Mouse (Mus musculus): ENCODE results near the gene Cfap45. TPM values are rescaled to one million over a fixed set of nuclear protein-coding genes. Genes with fewer than 3 reads are reported as not detected.

Gene Cfap45
- total and polyA plus RNA-seq, 2 experiments from 2014 or later, result 5.1 to 5.5 TPM

DNA sequence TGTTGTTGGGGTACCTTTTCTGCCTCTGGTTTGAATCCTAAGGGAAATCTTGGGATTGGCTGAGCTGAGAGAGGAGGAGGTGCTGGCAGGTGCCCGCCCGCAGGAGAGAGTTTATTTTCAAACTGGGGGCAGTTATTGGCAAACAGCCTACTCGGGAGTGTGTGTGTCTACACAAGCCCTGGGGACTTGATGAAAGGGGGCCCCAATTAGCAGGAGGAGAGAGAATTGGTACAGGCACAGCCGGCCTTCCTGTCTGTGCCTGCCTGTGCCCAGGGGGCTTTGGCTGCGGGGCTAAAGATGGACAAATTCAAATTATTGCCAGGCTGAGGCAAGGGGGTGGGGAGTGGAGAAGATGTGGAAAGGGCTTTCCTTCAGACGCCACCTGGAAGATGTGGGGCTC is 34.8 kb upstream of the Cfap45 start:
- ATAC-seq (no peak), DNase-seq (no peak)
- H3K9ac ChIP-seq, result peak overlapping the region; percentile 31; the same call in 1 of the 2 replicates
- no peak overlapping the region for H3K27ac ChIP-seq (ENCODE audit: low read depth, low read length)
- no peak for TF ChIP-seq CTCF (IDR thresholded peaks at IDR 0.05; ENCODE audit: low read depth)
- WGBS, result 4% methylated on average over 6 of the region's 6 CpGs
- peak overlapping the region; percentile 61 for H3K4me2 ChIP-seq (ENCODE audit: low read depth)
- peaks cover 52% of the 10 kb centered on the region for H3K4me1 ChIP-seq (ENCODE audit: insufficient read depth)
- peaks cover 5% of the 10 kb centered on the region for H3K36me3 ChIP-seq (ENCODE audit: insufficient read depth)
- no peaks in the 10 kb centered on the region for H3K27me3 ChIP-seq (ENCODE audit: insufficient read depth, low read length)
- H3K9me3 ChIP-seq (ENCODE audit: low read length), result no peaks in the 10 kb centered on the region
- peak overlapping the region; percentile 11 for H3K4me3 ChIP-seq (ENCODE audit: low read depth, low read length)

DNA sequence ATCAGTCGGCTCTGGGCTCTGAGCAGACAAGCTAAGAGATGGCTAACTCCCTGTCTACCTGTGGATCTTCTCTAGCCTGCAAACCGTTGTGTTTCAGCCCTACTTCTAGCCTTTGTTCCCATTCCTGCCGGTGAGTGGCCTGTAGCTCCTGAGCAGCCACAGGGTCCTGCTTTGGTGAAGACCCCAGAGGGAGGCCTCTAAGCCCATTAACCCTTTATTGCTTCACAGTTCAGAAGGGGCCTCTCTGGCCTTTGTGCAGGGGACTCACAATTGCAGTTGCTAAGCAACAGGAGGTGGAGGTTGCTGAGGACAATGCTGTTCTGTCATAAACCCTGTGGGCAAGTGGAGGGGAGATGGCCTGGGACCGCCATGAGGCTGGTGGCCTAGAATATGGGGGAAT is 34.4 kb upstream of the Cfap45 start:
- Histone ChIP-seq H3K4me2 (ENCODE audit: low read depth) (peak overlapping the region; percentile 61), H3K27me3 (ENCODE audit: insufficient read depth, low read length) (no peaks in the 10 kb centered on the region), H3K9ac (peak overlapping the region; percentile 31), H3K36me3 (ENCODE audit: insufficient read depth) (peaks cover 9% of the 10 kb centered on the region), H3K27ac (ENCODE audit: low read depth, low read length) (no peak overlapping the region), H3K9me3 (ENCODE audit: low read length) (no peaks in the 10 kb centered on the region), H3K4me1 (ENCODE audit: insufficient read depth) (peaks cover 49% of the 10 kb centered on the region), H3K4me3 (ENCODE audit: low read depth, low read length) (peak overlapping the region; percentile 11)
- no peak for TF ChIP-seq CTCF (IDR thresholded peaks at IDR 0.05; ENCODE audit: low read depth)
- no peak for ATAC-seq
- WGBS, result 5% methylated on average over 4 of the region's 4 CpGs
- DNase-seq, result no peak

DNA sequence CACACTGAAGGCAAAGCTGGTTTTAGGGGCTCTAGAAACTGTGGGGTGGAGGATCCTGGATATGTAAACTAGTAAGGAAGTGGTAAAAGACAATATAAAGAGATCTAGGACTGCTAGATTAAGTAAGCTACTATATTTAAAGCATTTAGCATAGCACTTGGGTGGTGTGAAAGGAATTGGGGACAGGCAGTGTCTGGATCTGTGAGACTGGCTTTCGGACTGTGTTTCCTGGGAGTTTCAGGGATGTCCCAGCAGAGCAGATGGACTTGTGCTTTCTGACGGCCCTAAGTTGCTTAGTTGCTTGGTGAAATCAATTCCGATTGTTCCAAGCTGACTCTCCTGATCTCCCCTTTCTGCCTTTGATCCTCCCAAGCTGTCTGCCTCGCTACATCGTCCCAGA is 34.0 kb upstream of the Cfap45 start:
- Histone ChIP-seq H3K4me3 (ENCODE audit: low read depth, low read length) (peak overlapping the region; percentile 1; the same call in 1 of the 2 replicates), H3K9ac (peak overlapping the region; percentile 31), H3K27ac (ENCODE audit: low read depth, low read length) (no peak overlapping the region), H3K27me3 (ENCODE audit: insufficient read depth, low read length) (no peaks in the 10 kb centered on the region), H3K4me1 (ENCODE audit: insufficient read depth) (peaks cover 46% of the 10 kb centered on the region), H3K4me2 (ENCODE audit: low read depth) (peak overlapping the region; percentile 61), H3K9me3 (ENCODE audit: low read length) (no peaks in the 10 kb centered on the region), H3K36me3 (ENCODE audit: insufficient read depth) (peaks cover 12% of the 10 kb centered on the region)
- ATAC-seq (no peak), DNase-seq (no peak)
- TF ChIP-seq CTCF (IDR thresholded peaks at IDR 0.05; ENCODE audit: low read depth), result no peak
- WGBS, result 26% methylated on average over 5 of the region's 5 CpGs

DNA sequence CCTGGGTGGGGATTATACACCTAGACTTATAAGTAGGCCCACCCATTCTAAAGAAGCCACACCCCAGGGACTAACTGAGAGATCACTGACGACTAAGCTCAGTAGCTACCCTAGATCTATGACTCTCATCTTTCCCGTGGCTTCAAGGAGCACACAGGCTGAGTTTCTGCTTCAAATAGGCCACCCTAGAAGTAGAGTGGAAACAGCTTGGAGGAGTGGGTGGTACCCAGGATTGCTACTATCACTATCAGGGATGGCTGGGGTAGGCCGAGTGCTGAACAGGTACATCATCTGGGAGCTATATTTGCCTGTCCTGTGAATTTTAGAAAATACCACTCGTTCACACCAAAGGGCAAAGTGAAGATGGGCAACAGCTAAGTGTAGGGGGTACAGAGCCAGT is 32.7 kb upstream of the Cfap45 start:
- no peak for TF ChIP-seq CTCF (IDR thresholded peaks at IDR 0.05; ENCODE audit: low read depth)
- no peak overlapping the region for H3K27ac ChIP-seq (ENCODE audit: low read depth, low read length)
- no peaks in the 10 kb centered on the region for H3K27me3 ChIP-seq (ENCODE audit: insufficient read depth, low read length)
- ATAC-seq (no peak), DNase-seq (no peak)
- H3K9ac ChIP-seq, result 0 out of 2 replicates have a peak overlapping the region, but pooled peaks have one; percentile 3
- H3K36me3 ChIP-seq (ENCODE audit: insufficient read depth), result peaks cover 22% of the 10 kb centered on the region
- no peak overlapping the region for H3K4me2 ChIP-seq (ENCODE audit: low read depth)
- H3K4me1 ChIP-seq (ENCODE audit: insufficient read depth), result peaks cover 44% of the 10 kb centered on the region
- no peaks in the 10 kb centered on the region for H3K9me3 ChIP-seq (ENCODE audit: low read length)
- 67% methylated on average over 4 of the region's 4 CpGs for WGBS
- no peak overlapping the region for H3K4me3 ChIP-seq (ENCODE audit: low read depth, low read length)

DNA sequence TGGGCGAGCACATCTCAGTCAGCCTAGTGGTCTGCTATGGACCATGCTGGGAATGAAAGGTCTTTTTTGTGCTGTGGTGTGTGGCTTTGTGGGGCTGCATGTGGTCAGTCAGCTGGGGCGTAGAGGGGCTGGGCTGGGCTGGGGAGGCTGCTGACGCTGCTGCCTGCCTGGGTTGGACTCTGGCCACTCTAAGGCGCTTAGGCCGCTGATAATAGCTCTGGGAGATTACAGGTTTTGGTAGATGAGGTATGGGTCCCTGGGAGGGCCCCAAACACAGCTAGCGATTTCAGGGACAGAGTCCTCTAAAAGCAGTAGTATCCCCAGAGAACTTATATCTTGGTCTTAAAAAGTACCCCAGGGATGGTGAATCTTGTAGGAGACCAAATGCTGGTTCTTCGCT is 31.8 kb upstream of the Cfap45 start:
- WGBS, result 74% methylated on average over 7 of the region's 7 CpGs
- ATAC-seq (no peak), DNase-seq (no peak)
- H3K36me3 ChIP-seq (ENCODE audit: insufficient read depth), result peaks cover 32% of the 10 kb centered on the region
- no peaks in the 10 kb centered on the region for H3K27me3 ChIP-seq (ENCODE audit: insufficient read depth, low read length)
- H3K4me3 ChIP-seq (ENCODE audit: low read depth, low read length), result no peak overlapping the region
- H3K9ac ChIP-seq, result no peak overlapping the region
- peaks cover 35% of the 10 kb centered on the region for H3K4me1 ChIP-seq (ENCODE audit: insufficient read depth)
- TF ChIP-seq CTCF (IDR thresholded peaks at IDR 0.05; ENCODE audit: low read depth), result no peak
- no peak overlapping the region for H3K27ac ChIP-seq (ENCODE audit: low read depth, low read length)
- H3K4me2 ChIP-seq (ENCODE audit: low read depth), result no peak overlapping the region
- H3K9me3 ChIP-seq (ENCODE audit: low read length), result no peaks in the 10 kb centered on the region

DNA sequence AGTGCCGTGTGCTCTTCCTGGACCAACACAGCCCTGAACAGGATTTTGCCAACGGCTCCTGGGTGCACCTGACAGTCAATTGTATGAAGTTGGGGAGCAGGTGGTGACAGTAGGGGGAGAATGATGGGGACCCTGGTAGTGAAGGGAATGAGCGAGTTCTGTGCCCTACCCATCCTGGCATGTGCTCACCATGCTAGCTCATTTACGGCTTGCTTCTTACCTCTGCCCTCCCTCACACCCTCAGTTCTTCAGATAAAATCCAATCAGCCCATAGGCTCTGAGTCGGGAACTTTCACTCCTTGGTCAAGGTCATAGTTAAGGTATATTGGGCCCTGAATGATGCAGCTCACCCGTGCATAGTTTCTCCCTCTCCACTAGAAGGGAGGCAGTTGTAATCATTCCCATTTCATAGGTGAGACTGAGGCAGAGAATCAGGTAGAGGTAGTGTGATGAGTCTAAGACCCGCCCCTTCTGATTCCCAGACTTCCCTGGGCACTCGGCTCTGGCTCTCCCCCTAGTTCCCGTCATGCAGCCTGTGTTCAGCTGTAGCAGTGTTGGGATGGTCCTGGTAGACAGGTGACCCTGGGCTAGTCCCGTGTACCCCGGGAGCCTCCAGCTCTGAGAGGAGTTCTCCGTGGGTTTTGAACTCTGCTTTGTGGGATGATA is 30.9 kb upstream of the Cfap45 start:
- no peak overlapping the region for H3K27ac ChIP-seq (ENCODE audit: low read depth, low read length)
- H3K4me1 ChIP-seq (ENCODE audit: insufficient read depth), result peaks cover 26% of the 10 kb centered on the region
- DNase-seq (no peak), ATAC-seq (peak; percentile 12; the same call in 1 of the 2 replicates)
- no peak overlapping the region for H3K9ac ChIP-seq
- no peak for TF ChIP-seq CTCF (IDR thresholded peaks at IDR 0.05; ENCODE audit: low read depth)
- peak overlapping the region; percentile 46 for H3K4me2 ChIP-seq (ENCODE audit: low read depth)
- WGBS, result 59% methylated on average over 12 of the region's 12 CpGs
- no peaks in the 10 kb centered on the region for H3K9me3 ChIP-seq (ENCODE audit: low read length)
- H3K27me3 ChIP-seq (ENCODE audit: insufficient read depth, low read length), result no peaks in the 10 kb centered on the region
- peaks cover 40% of the 10 kb centered on the region for H3K36me3 ChIP-seq (ENCODE audit: insufficient read depth)
- H3K4me3 ChIP-seq (ENCODE audit: low read depth, low read length), result peak overlapping the region; percentile 22; the same call in 1 of the 2 replicates

DNA sequence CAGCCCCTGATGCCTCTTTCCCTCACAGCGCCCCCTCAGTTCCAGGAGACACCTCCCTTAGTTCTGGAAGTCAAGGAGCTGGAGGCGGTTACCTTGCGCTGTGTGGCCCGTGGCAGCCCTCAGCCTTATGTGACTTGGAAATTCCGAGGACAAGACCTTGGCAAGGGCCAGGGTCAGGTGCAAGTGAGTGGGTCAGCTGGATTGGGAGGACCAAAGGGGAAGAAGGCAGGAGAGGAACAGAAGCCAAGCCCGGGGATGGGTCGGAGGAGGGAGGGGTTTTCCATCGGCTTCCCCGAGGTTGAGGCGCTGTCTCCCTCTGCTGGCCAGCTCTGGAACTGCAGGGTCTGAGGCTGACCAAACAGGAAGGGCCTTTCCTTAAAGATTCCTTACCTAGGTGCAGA is 30.3 kb upstream of the Cfap45 start:
- Histone ChIP-seq H3K4me1 (ENCODE audit: insufficient read depth) (peaks cover 21% of the 10 kb centered on the region), H3K36me3 (ENCODE audit: insufficient read depth) (peaks cover 44% of the 10 kb centered on the region), H3K9ac (no peak overlapping the region), H3K4me2 (ENCODE audit: low read depth) (peak overlapping the region; percentile 46), H3K4me3 (ENCODE audit: low read depth, low read length) (peak overlapping the region; percentile 22; the same call in 1 of the 2 replicates), H3K27me3 (ENCODE audit: insufficient read depth, low read length) (no peaks in the 10 kb centered on the region), H3K9me3 (ENCODE audit: low read length) (no peaks in the 10 kb centered on the region), H3K27ac (ENCODE audit: low read depth, low read length) (no peak overlapping the region)
- TF ChIP-seq CTCF (IDR thresholded peaks at IDR 0.05; ENCODE audit: low read depth), result peak; percentile 99
- DNase-seq (peak; percentile 87), ATAC-seq (peak; percentile 34; the same call in 1 of the 2 replicates)
- 7% methylated on average over 10 of the region's 10 CpGs for WGBS
